Mouse (Mus musculus) adipocyte (in vitro differentiated cells): Measurements from ENCODE around the gene Taar7e.
"Not testable (repeated sequence)": the region's sequence is repeated elsewhere in the genome, so short reads cannot be mapped to it uniquely, and the experiment has no call there.

Experiments
- DNase-seq: peaks from one replicate; pipeline ENCODE4 v3.0.0-alpha.2; 2016; ENCODE audit warnings: low spot score

Taar7e gene

DNA sequence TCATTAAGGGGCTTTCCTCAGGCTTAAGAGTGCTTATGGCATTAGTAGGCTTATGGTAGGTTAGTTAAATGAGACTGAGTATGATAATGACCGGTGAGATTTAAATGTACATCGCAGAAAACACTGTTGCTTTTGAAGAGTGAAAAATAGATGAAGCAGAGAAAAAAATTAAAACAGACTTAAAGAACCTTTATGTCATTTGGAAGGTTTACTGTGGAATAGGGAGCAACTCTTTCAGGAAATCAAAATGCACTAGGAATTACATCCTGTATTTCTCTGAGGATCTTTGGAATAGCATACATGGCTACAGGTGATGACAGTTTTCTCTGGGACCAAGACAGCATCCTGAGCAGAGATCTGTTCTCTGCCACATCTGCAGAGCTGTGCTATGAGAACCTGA lies at the start of gene Taar7e:
TSS of gene Taar7e (plus strand) at position 301 of the 400 bp plus-strand sequence.
- no peak for DNase-seq

DNA sequence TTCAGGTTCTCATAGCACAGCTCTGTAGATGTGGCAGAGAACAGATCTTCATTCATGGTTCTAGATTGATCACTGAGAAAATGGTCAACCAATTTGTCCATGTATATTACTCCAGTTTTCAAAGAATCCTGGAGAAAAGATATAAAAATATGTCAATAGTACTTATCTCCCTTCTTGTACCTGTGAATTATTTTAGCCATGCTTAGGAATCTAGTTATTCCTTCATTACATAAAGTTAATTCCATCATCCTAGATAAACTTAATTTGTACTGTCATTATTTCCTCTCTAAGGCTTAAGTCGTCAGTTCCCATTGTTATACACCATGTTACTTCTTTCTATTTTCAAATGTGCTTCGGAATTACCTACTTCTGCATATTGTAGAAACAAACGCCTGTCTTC lies 44.0 kb upstream of the Taar7e start, which contains the start of gene Taar7a:
TSS of gene Taar7a (minus strand) at position 101 of the 400 bp plus-strand sequence.
- no peak for DNase-seq

- DNase-seq, result no peak
These were observed 37.8 kb upstream of the Taar7e start, which contains the start of gene Taar7b for GRCm38 (mm10) chr10:23999639-24000038. Gene Taar7b (plus strand): TSS chr10:23999939.

- DNase-seq, result no peak
These were observed 31.0 kb upstream of the Taar7e start for GRCm38 (mm10) chr10:24006442-24006841.

GRCm38 (mm10) chr10:24007034-24007433 lies 30.4 kb upstream of the Taar7e start:
- no peak for DNase-seq

DNA sequence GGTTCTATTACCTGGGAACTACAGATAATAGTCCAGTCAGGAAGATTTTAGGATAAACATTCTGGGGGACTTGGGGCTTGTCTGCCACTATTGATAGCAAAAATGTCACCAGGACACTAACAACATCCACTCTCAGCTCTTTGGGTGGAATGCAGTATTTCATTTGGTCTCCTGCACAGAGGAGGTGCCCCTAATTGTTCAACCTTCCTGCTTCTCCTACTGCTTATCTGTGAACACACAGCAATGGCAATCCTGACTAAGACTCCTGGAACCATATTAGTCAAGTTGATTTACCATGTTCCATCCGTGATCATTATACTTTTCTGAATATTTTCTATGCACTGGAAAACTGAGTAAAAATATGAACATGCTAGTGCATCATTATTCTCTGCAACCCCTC lies 29.3 kb upstream of the Taar7e start:
- no peak for DNase-seq

DNA sequence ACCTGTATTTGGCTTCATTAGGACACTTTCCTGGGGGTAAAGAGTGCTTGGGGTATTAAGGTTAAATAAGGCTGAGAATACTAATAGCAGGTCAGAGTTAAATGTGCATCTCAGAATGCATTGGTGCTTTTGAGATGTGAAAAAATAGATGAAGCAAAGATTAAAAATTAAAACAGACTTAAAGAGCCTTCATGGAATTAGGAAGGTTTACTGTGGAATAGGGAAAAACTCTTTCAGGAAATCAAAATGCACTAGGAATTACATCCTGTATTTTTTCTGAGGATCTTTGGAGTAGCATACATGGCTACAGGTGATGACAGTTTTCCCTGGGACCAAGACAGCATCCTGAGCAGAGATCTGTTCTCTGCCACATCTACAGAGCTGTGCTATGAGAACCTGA lies 10.5 kb upstream of the Taar7e start, which contains the start of gene Taar7d:
TSS of gene Taar7d (plus strand) at position 301 of the 400 bp plus-strand sequence.
- DNase-seq, result no peak

DNA sequence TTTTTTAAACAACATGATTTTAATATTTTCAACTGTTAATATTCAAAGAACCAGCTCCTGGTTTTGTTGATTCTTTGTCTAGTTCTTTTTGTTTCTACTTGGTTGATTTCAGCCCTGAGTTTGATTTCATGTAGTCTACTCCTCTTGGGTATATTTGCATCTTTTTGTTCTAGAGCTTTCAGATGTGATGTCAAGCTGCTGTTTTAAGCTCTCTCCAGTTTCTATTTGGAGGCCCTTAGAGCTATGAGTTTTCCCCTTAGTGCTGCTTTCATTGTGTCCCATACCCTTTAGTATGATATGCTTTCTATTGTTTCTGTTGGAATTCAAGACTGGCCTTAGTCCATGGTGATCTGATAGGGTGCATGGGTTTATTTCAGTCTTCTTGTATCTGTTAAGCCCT lies 6.1 kb upstream of the Taar7e start:
- no peak for DNase-seq

GRCm38 (mm10) chr10:24040120-24040869 lies 2.9 kb downstream of the Taar7e start:
- DNase-seq, result no peak

DNA sequence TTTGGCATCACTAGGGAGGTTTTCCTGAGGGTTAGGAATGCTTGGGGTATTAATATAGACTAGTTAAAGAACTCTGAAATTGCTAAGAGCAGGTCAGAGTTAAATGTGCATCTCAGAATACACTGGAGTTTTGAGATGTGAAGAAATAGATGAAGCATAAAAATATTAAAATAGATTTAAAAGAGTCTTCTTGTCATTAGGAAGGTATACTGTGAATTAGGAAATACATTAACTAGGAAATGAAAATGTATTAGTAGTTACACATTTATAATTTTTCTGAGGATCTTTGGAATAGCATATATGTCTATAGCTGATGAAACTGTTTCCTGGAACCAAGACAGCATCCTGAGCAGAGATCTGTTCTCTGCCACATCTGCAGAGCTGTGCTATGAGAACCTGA lies 11.8 kb downstream of the Taar7e start, which contains the start of gene Taar7f:
TSS of gene Taar7f (plus strand) at position 301 of the 400 bp plus-strand sequence.
- DNase-seq, result no peak

DNA sequence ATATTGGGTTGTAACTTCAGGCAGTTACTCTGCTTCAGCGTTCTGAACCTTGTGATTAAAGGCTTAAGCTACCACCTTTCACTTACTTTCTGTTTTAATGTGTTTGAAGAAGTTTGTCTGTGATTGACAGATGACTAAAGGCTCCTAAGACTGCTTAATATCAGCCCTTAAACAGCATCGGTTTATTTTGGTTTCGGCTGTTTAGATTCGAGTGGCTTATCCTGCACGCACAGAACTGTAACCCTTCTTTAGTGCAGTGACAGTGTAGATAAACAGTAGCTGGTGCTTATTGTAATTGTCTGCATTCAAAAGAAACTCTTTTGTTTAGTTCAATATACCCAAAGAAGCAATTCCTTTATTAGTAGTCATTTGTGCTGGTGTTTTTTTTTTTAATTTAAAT lies 14.6 kb downstream of the Taar7e start:
- no peak for DNase-seq

- no peak for DNase-seq
These were observed 21.6 kb downstream of the Taar7e start for GRCm38 (mm10) chr10:24058986-24059385.

- DNase-seq, result not testable (repeated sequence)
These were observed 37.3 kb downstream of the Taar7e start for GRCm38 (mm10) chr10:24074751-24075150.

DNA sequence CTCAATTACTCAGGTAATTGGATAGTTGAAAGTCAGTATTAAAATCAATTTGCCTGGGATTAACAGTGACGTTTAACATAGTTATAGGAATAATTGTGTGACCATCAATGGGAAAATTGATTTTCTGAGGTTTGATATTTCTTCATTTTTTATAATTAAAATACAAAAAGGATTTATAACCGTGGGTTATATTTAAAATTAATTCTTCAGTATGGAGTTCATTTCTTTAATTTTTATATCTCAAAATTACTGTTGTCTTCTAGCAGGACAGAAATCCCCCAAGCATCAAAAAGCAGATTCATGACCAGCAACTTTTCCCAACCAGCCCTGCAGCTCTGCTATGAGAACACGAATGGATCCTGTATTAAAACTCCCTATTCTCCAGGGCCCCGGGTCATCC lies 38.8 kb downstream of the Taar7e start, which contains the start of gene Taar8a:
TSS of gene Taar8a (plus strand) at position 301 of the 400 bp plus-strand sequence.
- not testable (repeated sequence) for DNase-seq

- peak; percentile 65 for DNase-seq
These were observed 42.8 kb downstream of the Taar7e start for GRCm38 (mm10) chr10:24080166-24080565.

DNA sequence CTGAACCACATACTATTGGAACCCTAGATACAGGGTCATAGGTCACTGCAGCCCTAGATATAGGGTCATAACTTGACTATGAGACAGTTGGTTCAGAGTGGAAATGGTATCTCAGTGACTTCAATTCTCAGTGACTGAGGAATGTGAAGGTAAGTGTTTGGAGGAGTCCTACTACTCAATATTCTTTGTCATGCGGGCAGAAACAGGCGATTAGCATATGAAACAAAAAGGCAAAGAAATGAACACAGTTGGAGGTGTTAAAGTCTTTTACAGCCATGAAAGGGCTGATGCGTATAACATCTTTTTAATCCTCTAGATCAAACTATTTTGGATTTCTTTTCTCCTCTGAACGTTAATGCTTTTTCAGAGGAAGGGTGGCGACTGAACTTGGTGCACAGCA lies 48.5 kb downstream of the Taar7e start:
- no peak for DNase-seq

DNA sequence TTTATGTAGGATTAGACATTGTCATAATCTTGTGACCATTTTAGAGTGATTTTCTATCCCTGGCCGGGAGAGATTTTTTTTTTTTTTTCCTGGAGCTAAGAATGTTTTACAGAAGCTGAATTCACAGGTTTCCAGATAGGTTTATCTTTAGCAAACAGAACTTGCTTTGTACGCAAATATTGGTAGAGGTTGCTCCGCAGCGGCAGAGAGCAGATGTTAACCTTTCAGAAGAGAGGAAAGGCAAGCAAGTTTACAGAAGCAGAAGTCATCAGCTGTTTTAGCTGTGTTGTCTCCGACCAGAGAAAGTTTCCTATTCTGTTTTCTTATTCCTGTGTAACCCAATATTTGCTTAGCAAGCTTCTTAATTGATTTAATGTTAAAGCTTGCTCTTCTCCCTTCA lies 49.1 kb downstream of the Taar7e start:
- no peak for DNase-seq

GRCm38 (mm10) chr10:24087168-24087567 lies 49.8 kb downstream of the Taar7e start:
- no peak for DNase-seq
